11 mouse cellular contexts compared by ENCODE assay signal in the genomic region with DNA sequence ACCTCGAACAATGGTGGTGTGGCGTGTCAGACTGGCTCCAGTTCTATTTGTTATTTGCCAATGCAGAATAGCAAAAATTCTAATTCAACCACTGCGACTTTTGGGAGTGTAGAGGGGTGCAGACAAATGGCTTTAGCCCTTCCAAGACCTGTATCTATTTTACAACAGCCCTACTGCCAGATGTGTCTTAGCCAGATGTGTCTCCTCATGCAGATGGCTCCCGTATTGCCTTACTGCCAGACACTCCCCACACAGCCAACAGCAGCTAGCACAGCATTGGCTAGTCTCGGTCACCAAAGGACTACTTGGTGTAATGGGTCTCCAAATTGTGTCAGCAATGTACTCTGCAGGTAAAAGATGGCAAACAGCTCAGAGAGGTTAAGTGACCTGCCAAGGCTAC. TPM values are rescaled to one million over a fixed set of nuclear protein-coding genes. Genes with fewer than 3 reads are reported as not detected.
DNase-seq lines count a peak whose midpoint lies in the region; ATAC-seq and TF ChIP-seq lines count a peak whose summit lies in the region.
"Had no signal": no experiment of that assay in that cellular context is flagged by ENCODE, and none has a peak within 500 bp of the region (broad histone marks: within the 10 kb centered on the region; RNA-seq: fewer than 3 reads in every experiment).

No protein-coding gene starts in this region.

- H3K9me3 ChIP-seq in kidney, embryonic 15.5 days (replicated peaks) = no peaks in the 10 kb centered on the region
- no peaks in the 10 kb centered on the region for H3K9me3 ChIP-seq in ES-E14 (ENCODE audit: control insufficient read depth, insufficient read depth, low read depth, low read length)
- H3K9me3 ChIP-seq in embryonic facial prominence, embryonic 13.5 days = no peaks in the 10 kb centered on the region
- no peaks in the 10 kb centered on the region for H3K9me3 ChIP-seq in midbrain, embryonic 15.5 days
- no peaks in the 10 kb centered on the region for H3K9me3 ChIP-seq in intestine, embryonic 15.5 days
- H3K9me3 ChIP-seq: limb, embryonic 13.5 days had no signal

- no peak overlapping the region for H3K9ac ChIP-seq in kidney, embryonic 15.5 days
- no peak overlapping the region for H3K9ac ChIP-seq in ES-E14 (ENCODE audit: insufficient read depth, low read depth, low read length, poor library complexity, severe bottlenecking)
- H3K9ac ChIP-seq in embryonic facial prominence, embryonic 13.5 days = no peak overlapping the region
- no peak overlapping the region for H3K9ac ChIP-seq in midbrain, embryonic 15.5 days
- no peak overlapping the region for H3K9ac ChIP-seq in intestine, embryonic 15.5 days
- H3K9ac ChIP-seq: limb, embryonic 13.5 days had no signal

- peaks cover 30% of the 10 kb centered on the region for H3K4me1 ChIP-seq in kidney, embryonic 15.5 days
- 0 out of 4 replicates have a peak, but pooled peaks cover 3 to 6% of the 10 kb centered on the region in 2 experiments for H3K4me1 ChIP-seq in ES-E14 (ENCODE audit: control insufficient read depth in 2 of 2, insufficient read depth in 2 of 2, low read length in 2 of 2, poor library complexity in 1 of 2)
- peaks cover 24% of the 10 kb centered on the region for H3K4me1 ChIP-seq in embryonic facial prominence, embryonic 13.5 days
- peaks cover 28% of the 10 kb centered on the region for H3K4me1 ChIP-seq in midbrain, embryonic 15.5 days
- H3K4me1 ChIP-seq in intestine, embryonic 15.5 days (replicated peaks) = peaks cover 24% of the 10 kb centered on the region

- H3K27me3 ChIP-seq in kidney, embryonic 15.5 days = peaks cover 5% of the 10 kb centered on the region; the same call in 1 of the 2 replicates
- H3K27me3 ChIP-seq in embryonic facial prominence, embryonic 13.5 days = no peaks in the 10 kb centered on the region
- H3K27me3 ChIP-seq in midbrain, embryonic 15.5 days (replicated peaks) = no peaks in the 10 kb centered on the region
- H3K27me3 ChIP-seq in intestine, embryonic 15.5 days (replicated peaks) = no peaks in the 10 kb centered on the region
- H3K27me3 ChIP-seq: limb, embryonic 13.5 days; Patski had no signal

- H3K4me3 ChIP-seq in kidney, embryonic 15.5 days (replicated peaks) = no peak overlapping the region
- H3K4me3 ChIP-seq in ES-E14 (ENCODE audit: insufficient read depth in 1 of 2, low read depth in 1 of 2, low read length in 2 of 2, poor library complexity in 1 of 2, severe bottlenecking in 1 of 2) = peak overlapping the region; percentile 25 to 88; a peak in 3 of 4 replicates
- H3K4me3 ChIP-seq in embryonic facial prominence, embryonic 13.5 days = no peak overlapping the region
- H3K4me3 ChIP-seq in midbrain, embryonic 15.5 days = no peak overlapping the region
- no peak overlapping the region for H3K4me3 ChIP-seq in intestine, embryonic 15.5 days (replicated peaks)

- peak overlapping the region; percentile 97 for H3K4me2 ChIP-seq in kidney, embryonic 15.5 days
- 0 out of 2 replicates have a peak overlapping the region, but pooled peaks have one; percentile 98 for H3K4me2 ChIP-seq in embryonic facial prominence, embryonic 13.5 days
- peak overlapping the region; percentile 100 for H3K4me2 ChIP-seq in midbrain, embryonic 15.5 days
- no peak overlapping the region for H3K4me2 ChIP-seq in intestine, embryonic 15.5 days (replicated peaks)

- H3K27ac ChIP-seq in kidney, embryonic 15.5 days = no peak overlapping the region
- H3K27ac ChIP-seq in ES-E14 (ENCODE audit: insufficient read depth, low read depth, low read length, poor library complexity, severe bottlenecking) = no peak overlapping the region
- no peak overlapping the region for H3K27ac ChIP-seq in embryonic facial prominence, embryonic 13.5 days
- H3K27ac ChIP-seq in midbrain, embryonic 15.5 days = no peak overlapping the region
- H3K27ac ChIP-seq in intestine, embryonic 15.5 days = no peak overlapping the region
- H3K27ac ChIP-seq: limb, embryonic 13.5 days had no signal

- no peak for DNase-seq in kidney, adult 11 months
- no peak for DNase-seq in ES-E14 (ENCODE audit: low read depth, low spot score)
- DNase-seq in ovary, postnatal 14 days (ENCODE audit: low spot score) = no peak

- in situ Hi-C loops in ES-E14 (cut with MboI; ENCODE audit: low sequenced_read_pairs in 2 of 2, unreplicated experiment in 2 of 2) = no loop called here

- no peaks in the 10 kb centered on the region for H3K36me3 ChIP-seq in kidney, embryonic 15.5 days
- no peaks in the 10 kb centered on the region; the same call in 1 of the 2 replicates for H3K36me3 ChIP-seq in ES-E14 (ENCODE audit: control insufficient read depth, insufficient read depth, low read length, poor library complexity, severe bottlenecking)
- no peaks in the 10 kb centered on the region for H3K36me3 ChIP-seq in embryonic facial prominence, embryonic 13.5 days
- no peaks in the 10 kb centered on the region for H3K36me3 ChIP-seq in midbrain, embryonic 15.5 days (replicated peaks)
- H3K36me3 ChIP-seq in intestine, embryonic 15.5 days = no peaks in the 10 kb centered on the region

- 50% methylated on average over 5 of the region's 5 CpGs for WGBS in kidney, embryonic 15.5 days
- WGBS in embryonic facial prominence, embryonic 13.5 days = 59% methylated on average over 5 of the region's 5 CpGs
- WGBS in midbrain, embryonic 15.5 days = 68% methylated on average over 5 of the region's 5 CpGs
- 55% methylated on average over 5 of the region's 5 CpGs for WGBS in intestine, embryonic 15.5 days

- no peak for ATAC-seq in kidney, embryonic 15.5 days (replicated peaks; ENCODE audit: low FRiP score)
- no peak for ATAC-seq in embryonic facial prominence, embryonic 13.5 days (ENCODE audit: insufficient number of reproducible peaks, insufficient read depth, low FRiP score, low TSS enrichment, low read depth)
- ATAC-seq in midbrain, embryonic 15.5 days (replicated peaks) = no peak
- no peak for ATAC-seq in intestine, embryonic 15.5 days

TF ChIP-seq in ES-E14, 5 proteins besides CTCF, POLR2A, EP300 and RAD21:
- no peak for TF ChIP-seq ZNF384 (IDR thresholded peaks at IDR 0.05; ENCODE audit: low read depth, low read length)
- no peak for TF ChIP-seq ZC3H11A (IDR thresholded peaks at IDR 0.05; ENCODE audit: borderline replicate concordance, low read depth, low read length)
- TF ChIP-seq MAFK (IDR thresholded peaks at IDR 0.05; ENCODE audit: insufficient read depth, low read depth, low read length) = no peak
- TF ChIP-seq HCFC1 (IDR thresholded peaks at IDR 0.05; ENCODE audit: borderline replicate concordance, insufficient read depth, low read length) = no peak
- TF ChIP-seq CHD2 (IDR thresholded peaks at IDR 0.05; ENCODE audit: low read depth, low read length) = no peak

RNA-seq across cellular contexts. Expression of a gene that starts 8.1 kb away (rescaled TPM):
- polyA plus RNA-seq in kidney, embryonic 15.5 days (2015; fragmentation: Nextera tagmentation; extraction: Ambion mirVana) = 7.4 and 8.3 TPM in 2 replicates
- 2.7 TPM in 2 replicates for total RNA-seq in ES-E14 (2012; rRNA removed)
- 9.7 and 10.0 TPM in 2 replicates for polyA plus RNA-seq in embryonic facial prominence, embryonic 13.5 days (2015; fragmentation: Nextera tagmentation; extraction: Ambion mirVana)
- 7.0 and 7.7 TPM in 2 replicates for polyA plus RNA-seq in midbrain, embryonic 15.5 days (2015; fragmentation: Nextera tagmentation; extraction: Ambion mirVana)
- polyA plus RNA-seq in intestine, embryonic 15.5 days (2015; fragmentation: Nextera tagmentation; extraction: Ambion mirVana) = 5.6 and 6.5 TPM in 2 replicates

RNA-seq across cellular contexts. Expression of a gene that starts 49.0 kb away (rescaled TPM):
- not detected in 2 replicates for polyA plus RNA-seq in kidney, embryonic 15.5 days (2015; fragmentation: Nextera tagmentation; extraction: Ambion mirVana)
- total RNA-seq in ES-E14 (2012; rRNA removed) = not detected in 2 replicates
- not detected in 2 replicates for polyA plus RNA-seq in embryonic facial prominence, embryonic 13.5 days (2015; fragmentation: Nextera tagmentation; extraction: Ambion mirVana)
- not detected in 2 replicates for polyA plus RNA-seq in midbrain, embryonic 15.5 days (2015; fragmentation: Nextera tagmentation; extraction: Ambion mirVana)
- not detected in 2 replicates for polyA plus RNA-seq in intestine, embryonic 15.5 days (2015; fragmentation: Nextera tagmentation; extraction: Ambion mirVana)
- total RNA-seq: hematopoietic stem cell, adult 5-6 weeks had no signal
- polyA plus RNA-seq: embryonic facial prominence, embryonic 11.5 days; limb, embryonic 13.5 days had no signal

RNA-seq across cellular contexts. Expression of a gene that starts 55.3 kb away (rescaled TPM):
- not detected in 2 replicates for polyA plus RNA-seq in kidney, embryonic 15.5 days (2015; fragmentation: Nextera tagmentation; extraction: Ambion mirVana)
- total RNA-seq in ES-E14 (2012; rRNA removed) = not detected in 2 replicates
- polyA plus RNA-seq in embryonic facial prominence, embryonic 13.5 days (2015; fragmentation: Nextera tagmentation; extraction: Ambion mirVana) = not detected in 2 replicates
- not detected in 2 replicates for polyA plus RNA-seq in midbrain, embryonic 15.5 days (2015; fragmentation: Nextera tagmentation; extraction: Ambion mirVana)
- polyA plus RNA-seq in intestine, embryonic 15.5 days (2015; fragmentation: Nextera tagmentation; extraction: Ambion mirVana) = not detected in 2 replicates
- total RNA-seq: hematopoietic stem cell, adult 5-6 weeks had no signal
- polyA plus RNA-seq: embryonic facial prominence, embryonic 11.5 days; limb, embryonic 13.5 days had no signal

Comparison
In these comparisons a context has a peak if more than half of its experiments do, and no peak if none do; other contexts are left out.
1. H3K4me3 ChIP-seq: peak in ES-E14 (2 of 2); none in kidney, embryonic 15.5 days (single experiment), embryonic facial prominence, embryonic 13.5 days (single experiment), midbrain, embryonic 15.5 days (single experiment) and intestine, embryonic 15.5 days (single experiment).